9 mouse cellular contexts compared by ENCODE assay signal in genomic region chr2:168352626-168353025, GRCm38 (mm10).
DNase-seq lines count a peak whose midpoint lies in the region; ATAC-seq lines count a peak whose summit lies in the region.
"Had no signal": no experiment of that assay in that cellular context is flagged by ENCODE, and none has a peak within 500 bp of the region (broad histone marks: within the 10 kb centered on the region; RNA-seq: fewer than 3 reads in every experiment).

No protein-coding gene starts in this region.

- intact Hi-C loops in left cerebral cortex, postnatal 14 days (cut with DNase I), result no loop called here

- DNase-seq in brain, adult 2 months (ENCODE audit: low read depth, low spot score), result peak; percentile 88
- peak; percentile 34 to 42 for DNase-seq in cerebellum, postnatal 36 days
- peak; percentile 69 to 85 for DNase-seq in left cerebral cortex, postnatal 14 days (ENCODE audit: low spot score in 2 of 2)
- DNase-seq in Muller cell, postnatal 12 days (ENCODE audit: inconsistent ontology term), result no peak
- DNase-seq in lung, postnatal 25 days (ENCODE audit: low spot score), result no peak
- DNase-seq in spleen, postnatal 36 days (ENCODE audit: low spot score in 2 of 2), result no peak
- DNase-seq: adrenal gland, adult 2 months had no signal

- ATAC-seq in hematopoietic stem cell, adult 5-6 weeks (replicated peaks in 1 of 2; ENCODE audit: insufficient read depth in 1 of 2, low FRiP score in 2 of 2, low TSS enrichment in 1 of 2, low read depth in 1 of 2, poor library complexity in 2 of 2, severe bottlenecking in 2 of 2), result peak; percentile 17 to 24; a peak in 3 of 4 replicates
- ATAC-seq: intestine, postnatal 0 days had no signal

Comparison
In these comparisons a context has a peak if more than half of its experiments do, and no peak if none do; other contexts are left out.
1. DNase-seq: peak in brain, adult 2 months (single experiment), cerebellum, postnatal 36 days (2 of 2) and left cerebral cortex, postnatal 14 days (2 of 2); none in Muller cell, postnatal 12 days (single experiment), lung, postnatal 25 days (single experiment) and spleen, postnatal 36 days (0 of 2).